Mouse (Mus musculus) embryo, embryonic 10 days (tissue): ENCODE results near the gene Rabggta.

ENCODE experiments used
- DNase-seq: peaks from one replicate; pipeline ENCODE4 v3.0.0-alpha.2; 2015; ENCODE audit warnings: low spot score

Gene Rabggta

GRCm38 (mm10) chr14:55682118-55682493 is 40.0 kb downstream of the Rabggta start:
- no peak for DNase-seq

DNA sequence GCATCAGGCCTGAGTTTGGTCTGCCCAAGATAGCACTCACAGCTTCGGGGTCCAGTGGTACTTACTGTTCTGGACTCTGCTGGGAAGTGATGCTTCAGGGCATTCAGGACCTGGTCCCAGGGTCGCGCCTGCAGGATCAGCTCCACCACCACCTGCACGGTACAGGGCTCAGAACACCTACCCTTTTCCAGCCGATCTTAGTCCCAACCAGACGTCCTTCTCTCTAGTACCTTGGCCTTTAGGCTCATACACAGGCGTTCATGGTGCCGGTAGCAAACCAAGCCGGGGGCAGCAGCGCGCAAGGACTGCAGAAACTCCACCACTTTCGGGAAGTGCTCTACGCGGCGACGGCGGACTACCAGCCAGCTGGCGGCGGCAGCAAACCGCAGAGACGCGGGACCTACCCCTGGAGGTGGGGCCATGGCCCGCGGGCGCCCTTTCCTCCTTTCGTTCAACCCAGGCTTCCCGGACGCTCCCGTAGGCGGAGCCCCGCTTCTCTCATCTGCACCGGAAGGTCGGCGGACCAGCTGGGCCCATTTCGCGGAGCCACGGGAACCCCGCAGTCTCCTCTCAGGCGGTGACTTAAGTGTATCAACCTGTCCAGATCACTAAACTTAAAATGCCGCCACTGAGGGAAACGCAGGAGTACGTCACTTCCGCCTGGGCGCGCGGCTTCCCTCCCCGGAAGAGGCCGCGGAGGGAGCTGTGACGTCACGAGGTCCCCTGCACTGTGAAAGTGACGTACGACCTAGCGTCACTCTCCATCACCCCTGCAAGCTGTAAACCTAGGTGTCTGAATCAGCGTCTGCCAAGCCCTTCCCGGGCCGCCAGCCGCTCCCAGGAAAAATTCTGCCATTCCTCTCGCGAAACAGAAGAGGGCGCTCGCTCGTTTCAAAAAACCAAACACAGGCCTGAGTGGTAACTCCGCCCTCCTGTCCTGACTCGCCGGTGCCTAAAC is 40.6 kb downstream of the Rabggta start, which contains the start of gene Tinf2:
Tinf2 (minus strand) TSS at position 661 of the 958 bp plus-strand sequence.
- DNase-seq: peak; percentile 99

DNA sequence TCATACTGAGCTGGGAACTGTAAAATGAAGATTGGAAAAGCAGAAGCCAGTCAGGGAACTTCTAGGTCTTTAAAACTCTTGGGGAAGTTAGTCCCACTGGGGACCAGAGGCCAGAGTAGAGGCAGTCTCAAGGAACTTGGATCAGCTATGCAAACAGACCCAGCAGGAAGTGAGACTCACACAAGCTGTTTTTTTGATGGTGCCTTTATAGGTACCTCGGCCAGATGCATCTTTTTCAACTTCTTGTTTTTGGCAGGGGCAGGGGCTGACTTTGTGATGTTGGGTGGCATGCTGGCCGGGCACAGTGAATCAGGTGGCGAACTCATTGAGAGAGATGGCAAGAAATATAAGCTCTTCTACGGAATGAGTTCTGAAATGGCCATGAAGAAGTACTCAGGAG is 44.4 kb downstream of the Rabggta start:
- DNase-seq: no peak

- DNase-seq: no peak
These were observed 49.4 kb downstream of the Rabggta start for GRCm38 (mm10) chr14:55672741-55673060.

GRCm38 (mm10) chr14:55671833-55672740 is 50.0 kb downstream of the Rabggta start, which contains the start of the genes Gmpr2 and Nedd8:
Gene Gmpr2, plus strand, starts transcription at chr14:55671941.
Gene Nedd8, minus strand, starts transcription at chr14:55672124.
- peak; percentile 98 for DNase-seq

GRCm38 (mm10) chr14:55671486-55671832 is 50.6 kb downstream of the Rabggta start:
- no peak for DNase-seq
